Mouse (Mus musculus) hindbrain, embryonic 12.5 days (tissue): Measurements from ENCODE around the gene Pnmal1. TPM values are rescaled to one million over a fixed set of nuclear protein-coding genes. Genes with fewer than 3 reads are reported as not detected.

Experiments used
- ATAC-seq: fragments of 200-750 bp; cut with Nextera tagmentation; 2 replicates; pipeline ENCODE4 v1.8.0; 2017; ENCODE audit warnings: moderate TSS enrichment; ENCODE audit not compliant: low FRiP score
- H3K27ac ChIP-seq: fragments of 300-500 bp; sonication (generic); 2 replicates; pipeline ENCODE4 v1.5.1; 2016; ENCODE audit warnings: mild to moderate bottlenecking
- H3K27me3 ChIP-seq: fragments of 300-500 bp; sonication (generic); 2 replicates; pipeline ENCODE4 v1.6.1; 2016; ENCODE audit warnings: mild to moderate bottlenecking
- H3K36me3 ChIP-seq: fragments of 300-500 bp; sonication (generic); 2 replicates; pipeline ENCODE4 v1.6.1; 2016; ENCODE audit warnings: mild to moderate bottlenecking
- H3K4me1 ChIP-seq: fragments of 300-500 bp; sonication (generic); 2 replicates; pipeline ENCODE4 v1.6.1; 2016
- H3K4me2 ChIP-seq: fragments of 300-500 bp; sonication (generic); replicated peaks from 2 replicates; pipeline ENCODE4 v1.6.1; 2016; ENCODE audit warnings: mild to moderate bottlenecking
- H3K4me3 ChIP-seq: fragments of 300-500 bp; sonication (generic); 2 replicates; pipeline ENCODE4 v1.5.1; 2016; ENCODE audit warnings: mild to moderate bottlenecking
- H3K9ac ChIP-seq: fragments of 300-500 bp; sonication (generic); 2 replicates; pipeline ENCODE4 v1.6.1; 2016; ENCODE audit warnings: mild to moderate bottlenecking, moderate library complexity
- H3K9me3 ChIP-seq: fragments of 300-500 bp; sonication (generic); replicated peaks from 2 replicates; pipeline ENCODE4 v1.6.1; 2016; ENCODE audit warnings: mild to moderate bottlenecking
- WGBS: fragments of 180-500 bp; shearing (Covaris S2); methylation state at CpG from one replicate; pipeline ENCODE4 v1.1.7; 2016; 5-methylcytosine and 5-hydroxymethylcytosine counted together
- polyA plus RNA-seq: library from polyadenylated mRNA; unstranded; fragments of >200 nt; fragmentation: Nextera tagmentation; extraction: Ambion mirVana; gene quantifications from 2 replicates; pipeline ENCODE4 v1.2.1, GENCODE M21; 2016

The Pnmal1 gene
- polyA plus RNA-seq, 1 experiment from 2014 or later, result 27.3 TPM

GRCm38 (mm10) chr7:16931968-16932627 is 27.4 kb upstream of the Pnmal1 start:
- H3K4me2 ChIP-seq, result no peak overlapping the region
- H3K36me3 ChIP-seq, result no peaks in the 10 kb centered on the region
- no peak overlapping the region for H3K4me3 ChIP-seq
- no peak overlapping the region for H3K27ac ChIP-seq
- no peak overlapping the region for H3K9ac ChIP-seq
- ATAC-seq, result peak; percentile 57
- peaks cover 19% of the 10 kb centered on the region for H3K4me1 ChIP-seq
- H3K9me3 ChIP-seq, result no peaks in the 10 kb centered on the region
- 17% methylated on average over 14 of the region's 14 CpGs for WGBS
- H3K27me3 ChIP-seq, result no peaks in the 10 kb centered on the region

DNA sequence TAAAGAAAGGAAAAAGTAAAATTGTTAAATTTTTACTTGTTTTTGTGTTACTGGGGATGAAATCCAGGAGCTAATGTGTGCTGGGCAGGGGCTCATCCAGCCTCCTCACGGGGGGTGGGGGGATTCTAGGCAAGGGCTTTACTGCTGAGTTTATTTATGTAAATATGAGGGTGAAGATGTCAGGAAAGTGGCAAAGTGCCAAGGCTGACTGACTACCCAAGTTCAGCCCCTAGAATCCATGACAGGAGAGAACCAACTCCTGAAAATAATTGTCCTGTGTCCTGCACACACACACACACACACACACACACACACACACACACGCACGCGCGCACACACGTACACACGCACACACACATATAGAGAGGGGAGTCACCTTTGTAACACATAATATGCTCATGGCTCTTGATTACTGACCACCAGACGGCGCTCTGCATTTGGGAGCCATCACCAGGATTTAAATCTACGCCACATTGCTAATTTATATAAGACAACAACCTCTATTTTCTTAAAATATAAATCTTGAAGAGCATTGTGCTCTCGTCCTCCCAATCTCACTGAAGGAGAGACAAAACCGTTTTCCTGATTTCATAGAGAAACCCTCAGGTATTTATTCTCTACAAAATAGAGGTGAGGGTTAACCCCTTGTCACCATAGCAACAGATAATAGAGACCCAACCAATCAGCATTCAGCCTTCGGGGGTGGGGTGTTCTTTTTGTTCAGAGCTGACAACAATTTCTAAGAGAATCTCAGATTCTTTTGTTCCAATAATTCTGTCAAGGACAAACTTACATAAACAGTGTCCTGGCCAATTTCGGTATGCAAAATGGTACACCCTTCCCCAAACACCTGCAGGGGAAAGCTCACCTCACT is 26.5 kb upstream of the Pnmal1 start:
- Histone ChIP-seq H3K4me1 (peaks cover 19% of the 10 kb centered on the region), H3K4me3 (no peak overlapping the region), H3K27me3 (no peaks in the 10 kb centered on the region), H3K9ac (no peak overlapping the region), H3K4me2 (0 out of 2 replicates have a peak overlapping the region, but pooled peaks have one; percentile 3), H3K36me3 (no peaks in the 10 kb centered on the region), H3K27ac (peak overlapping the region; percentile 41), H3K9me3 (no peaks in the 10 kb centered on the region)
- WGBS, result 40% methylated on average over 14 of the region's 14 CpGs
- peak; percentile 72 for ATAC-seq

GRCm38 (mm10) chr7:16937312-16937711 is 22.2 kb upstream of the Pnmal1 start:
- H3K9me3 ChIP-seq, result no peaks in the 10 kb centered on the region
- H3K4me1 ChIP-seq, result peaks cover 35% of the 10 kb centered on the region
- no peak overlapping the region for H3K4me2 ChIP-seq
- no peak for ATAC-seq
- no peak overlapping the region for H3K9ac ChIP-seq
- H3K4me3 ChIP-seq, result no peak overlapping the region
- H3K36me3 ChIP-seq, result no peaks in the 10 kb centered on the region
- no peak overlapping the region for H3K27ac ChIP-seq
- H3K27me3 ChIP-seq, result no peaks in the 10 kb centered on the region
- 45% methylated on average over 4 of the region's 4 CpGs for WGBS

DNA sequence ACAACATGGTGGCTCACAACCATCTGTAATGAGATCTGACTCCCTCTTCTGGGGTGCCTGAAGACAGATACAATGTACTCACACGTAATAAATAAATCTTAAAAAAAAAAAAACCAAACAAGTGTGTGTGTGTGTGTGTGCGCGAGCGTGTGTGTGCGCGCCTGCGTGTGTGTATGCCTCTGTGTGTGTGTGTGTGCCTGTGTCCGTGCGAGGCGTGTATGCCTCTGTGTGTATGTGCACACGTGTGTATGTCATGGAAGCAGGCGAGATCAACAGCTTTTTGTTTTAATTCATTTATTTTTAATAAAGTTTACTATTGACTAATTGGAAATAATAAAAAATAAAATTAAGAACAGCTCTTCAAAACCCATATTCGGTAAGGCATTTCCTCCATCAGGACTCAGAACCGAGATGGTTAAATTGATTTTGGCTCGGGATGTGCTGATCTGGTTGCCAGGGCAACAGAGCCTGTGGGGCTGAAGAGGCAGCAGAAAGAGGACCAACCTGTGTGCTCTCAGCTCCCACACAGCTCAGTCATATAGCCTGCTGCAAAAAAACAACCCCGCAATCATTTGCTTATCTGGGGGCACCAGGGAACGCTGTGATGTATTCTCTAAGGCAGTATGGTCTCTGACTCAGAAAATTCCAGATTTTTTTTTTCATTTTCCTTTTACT is 21.2 kb upstream of the Pnmal1 start:
- ATAC-seq, result peak; percentile 77
- Histone ChIP-seq H3K4me2 (peak overlapping the region; percentile 38), H3K4me1 (peaks cover 26% of the 10 kb centered on the region), H3K27ac (peak overlapping the region; percentile 79), H3K9ac (no peak overlapping the region), H3K27me3 (no peaks in the 10 kb centered on the region), H3K4me3 (no peak overlapping the region), H3K9me3 (no peaks in the 10 kb centered on the region), H3K36me3 (no peaks in the 10 kb centered on the region)
- 68% methylated on average over 17 of the region's 17 CpGs for WGBS

DNA sequence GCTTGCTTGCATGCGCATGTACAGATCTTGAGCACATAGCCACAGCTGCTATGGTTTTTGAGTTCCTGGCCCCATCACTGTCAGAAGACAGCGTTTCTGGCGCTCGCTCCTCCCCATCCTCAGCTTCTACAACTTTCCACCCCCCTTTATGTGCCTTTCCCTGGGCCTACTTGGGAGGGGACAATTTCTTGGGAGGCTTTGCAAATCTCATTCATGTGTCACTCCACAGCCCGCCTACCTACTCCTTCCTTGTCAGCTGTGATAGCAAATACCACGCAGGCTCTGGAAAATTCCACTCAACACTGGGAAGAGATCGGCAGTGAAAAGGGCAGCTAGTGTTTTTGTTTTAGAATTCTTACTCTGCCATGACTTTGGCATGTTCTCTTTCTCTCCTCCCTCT is 19.2 kb upstream of the Pnmal1 start:
- WGBS, result 43% methylated on average over 7 of the region's 7 CpGs
- no peak overlapping the region for H3K4me2 ChIP-seq
- no peak overlapping the region for H3K9ac ChIP-seq
- H3K27ac ChIP-seq, result peak overlapping the region; percentile 53; the same call in 1 of the 2 replicates
- peaks cover 4% of the 10 kb centered on the region for H3K27me3 ChIP-seq
- H3K4me3 ChIP-seq, result no peak overlapping the region
- H3K36me3 ChIP-seq, result no peaks in the 10 kb centered on the region
- no peak for ATAC-seq
- no peaks in the 10 kb centered on the region for H3K9me3 ChIP-seq
- peaks cover 34% of the 10 kb centered on the region for H3K4me1 ChIP-seq

- no peak overlapping the region for H3K4me2 ChIP-seq
- H3K9ac ChIP-seq, result no peak overlapping the region
- 50% methylated on average over 4 of the region's 4 CpGs for WGBS
- H3K27me3 ChIP-seq, result peaks cover 29% of the 10 kb centered on the region
- H3K4me1 ChIP-seq, result peaks cover 59% of the 10 kb centered on the region
- H3K4me3 ChIP-seq, result no peak overlapping the region
- H3K36me3 ChIP-seq, result no peaks in the 10 kb centered on the region
- no peaks in the 10 kb centered on the region for H3K9me3 ChIP-seq
- H3K27ac ChIP-seq, result peak overlapping the region; percentile 89
- ATAC-seq, result no peak
Observed at GRCm38 (mm10) chr7:16942861-16943260, 16.6 kb upstream of the Pnmal1 start.

GRCm38 (mm10) chr7:16944061-16944807 is 15.2 kb upstream of the Pnmal1 start, which contains the start of gene Pnmal2:
Gene Pnmal2, plus strand, starts transcription at chr7:16944682.
- Histone ChIP-seq H3K4me1 (peaks cover 62% of the 10 kb centered on the region), H3K27me3 (peaks cover 43% of the 10 kb centered on the region), H3K9ac (peak within 1 kb of the TSS; percentile 79), H3K4me2 (peak within 1 kb of the TSS; percentile 85), H3K4me3 (peak within 1 kb of the TSS; percentile 70), H3K9me3 (no peaks in the 10 kb centered on the region), H3K36me3 (no peaks in the 10 kb centered on the region), H3K27ac (peak within 1 kb of the TSS; percentile 89)
- ATAC-seq, result peak; percentile 90
- WGBS, result 14% methylated on average over 36 of the region's 36 CpGs

- Histone ChIP-seq H3K9ac (peak overlapping the region; percentile 79), H3K4me2 (peak overlapping the region; percentile 85), H3K27ac (peak overlapping the region; percentile 89), H3K4me1 (peaks cover 67% of the 10 kb centered on the region), H3K36me3 (no peaks in the 10 kb centered on the region), H3K4me3 (peak overlapping the region; percentile 70), H3K9me3 (no peaks in the 10 kb centered on the region), H3K27me3 (peaks cover 46% of the 10 kb centered on the region)
- ATAC-seq, result peak; percentile 29; the same call in 1 of the 2 replicates
- WGBS, result 1% methylated on average over 22 of the region's 22 CpGs
Observed at GRCm38 (mm10) chr7:16944808-16945315, 14.6 kb upstream of the Pnmal1 start.

DNA sequence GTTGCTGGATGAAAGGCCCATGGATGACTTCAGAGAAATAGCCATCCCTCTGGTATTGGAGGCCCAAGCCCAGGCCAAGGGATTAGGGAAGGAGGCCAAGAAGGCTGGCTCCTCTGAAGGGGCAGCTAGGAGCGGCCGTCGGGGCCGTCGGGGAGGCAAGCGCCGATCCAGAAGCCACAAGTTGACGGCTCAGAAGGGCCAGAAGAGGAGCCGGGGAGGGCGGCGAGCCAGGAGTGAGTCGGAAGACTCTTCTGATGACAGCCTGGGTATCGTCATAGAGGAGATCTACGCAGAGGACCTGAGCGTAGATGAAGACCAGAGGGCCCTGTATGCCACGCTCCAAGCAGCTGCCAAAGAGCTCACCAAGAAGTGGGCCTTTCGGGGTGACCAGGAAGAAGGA is 14.1 kb upstream of the Pnmal1 start:
- Histone ChIP-seq H3K4me3 (peak overlapping the region; percentile 70), H3K27me3 (peaks cover 46% of the 10 kb centered on the region), H3K9me3 (no peaks in the 10 kb centered on the region), H3K36me3 (no peaks in the 10 kb centered on the region), H3K4me2 (peak overlapping the region; percentile 85), H3K27ac (peak overlapping the region; percentile 89; the same call in 1 of the 2 replicates), H3K9ac (peak overlapping the region; percentile 79), H3K4me1 (peaks cover 67% of the 10 kb centered on the region)
- WGBS, result 8% methylated on average over 17 of the region's 17 CpGs
- no peak for ATAC-seq

DNA sequence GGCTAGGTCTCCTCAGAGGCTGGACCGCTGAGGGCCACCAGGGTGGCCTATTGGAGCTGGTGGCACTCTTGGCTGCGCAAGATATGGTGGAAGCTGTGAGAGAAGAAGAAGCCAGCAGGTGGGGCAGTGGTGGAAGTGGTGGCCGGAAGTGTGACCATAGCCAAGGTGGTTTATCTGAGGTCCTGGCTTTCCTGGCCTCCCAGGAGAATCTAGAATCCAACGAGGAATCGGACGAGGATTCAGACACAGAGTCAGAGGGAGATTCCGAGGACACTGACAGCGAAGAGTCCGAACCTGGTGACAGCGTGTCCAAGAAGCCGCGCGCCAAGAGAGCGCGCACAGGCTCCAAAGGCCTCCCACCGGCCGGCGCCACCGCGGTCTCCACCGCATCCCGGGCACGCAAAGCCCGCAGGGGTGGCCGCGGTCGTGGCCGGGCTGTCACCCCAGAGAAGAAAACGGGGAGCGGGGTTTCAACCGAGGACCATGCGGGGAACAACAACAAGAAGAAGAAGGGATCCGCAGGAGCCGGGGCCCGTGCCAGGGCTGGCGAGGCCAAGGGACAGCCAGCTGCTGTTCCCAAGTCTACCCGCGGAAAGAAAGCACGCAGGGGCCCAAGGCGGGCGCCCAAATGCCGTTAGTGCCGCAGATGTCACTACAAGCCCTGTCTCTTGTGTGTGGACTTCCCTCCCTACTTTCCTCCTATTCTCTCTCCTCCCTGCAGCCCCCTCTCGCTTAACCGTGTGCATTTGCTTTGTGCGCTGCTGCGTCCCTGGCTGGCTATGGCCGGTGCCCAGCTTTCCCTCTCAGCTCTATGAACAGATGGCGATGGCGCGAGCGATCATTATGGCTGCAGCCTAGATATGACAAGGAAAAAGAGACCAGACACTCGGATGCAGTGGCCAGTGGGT is 12.8 kb upstream of the Pnmal1 start:
- WGBS, result 2% methylated on average over 53 of the region's 53 CpGs
- Histone ChIP-seq H3K9me3 (no peaks in the 10 kb centered on the region), H3K27me3 (peaks cover 46% of the 10 kb centered on the region), H3K4me3 (peak overlapping the region; percentile 70), H3K36me3 (no peaks in the 10 kb centered on the region), H3K4me2 (peak overlapping the region; percentile 85), H3K9ac (peak overlapping the region; percentile 79), H3K27ac (peak overlapping the region; percentile 58), H3K4me1 (peaks cover 68% of the 10 kb centered on the region)
- ATAC-seq, result no peak
